Mouse (Mus musculus) brain, embryonic 14.5 days (tissue): ENCODE results near the gene Olfr808.

ENCODE experiments used
- CTCF ChIP-seq: fragments of 200-500 bp; IDR thresholded peaks from 2 replicates; pipeline ENCODE4 v1.5.1; 2012; ENCODE audit warnings: inconsistent platforms, mild to moderate bottlenecking, moderate library complexity, borderline replicate concordance; ENCODE audit not compliant: insufficient read depth, insufficient read length; ENCODE audit errors: extremely low read depth
- POLR2A ChIP-seq: fragments of 200-500 bp; IDR thresholded peaks from 2 replicates; pipeline ENCODE4 v1.6.1; 2012; ENCODE audit warnings: mild to moderate bottlenecking, inconsistent platforms, borderline replicate concordance; ENCODE audit not compliant: poor library complexity, insufficient read depth, insufficient read length, severe bottlenecking; ENCODE audit errors: extremely low read depth

DNA sequence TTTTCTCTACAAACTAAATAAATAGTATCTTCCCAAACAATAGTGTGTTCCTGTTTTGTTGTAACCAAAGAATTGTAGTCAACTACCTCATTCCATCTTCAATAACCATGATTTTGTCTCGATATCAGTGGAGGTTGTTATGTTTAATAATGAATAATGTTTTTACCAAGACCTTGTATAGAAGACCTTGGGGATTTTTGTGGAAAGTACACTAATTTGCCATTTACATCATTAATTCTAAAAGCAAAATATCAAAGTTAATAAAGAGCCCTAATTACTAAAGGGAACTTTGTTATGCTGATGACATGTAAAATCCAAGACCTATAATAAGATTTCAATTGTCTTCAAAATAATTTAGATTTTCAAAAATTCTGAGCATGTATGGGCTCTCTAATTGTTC, 7.6 kb upstream of the Olfr808 start, which contains the start of gene Olfr807:
- TF ChIP-seq CTCF (no peak), POLR2A (no peak)
